Mouse (Mus musculus) Patski (cell line): ENCODE results near the gene Cnksr3. TPM values are rescaled to one million over a fixed set of nuclear protein-coding genes. Genes with fewer than 3 reads are reported as not detected.
A peak's percentile ranks its signal among the peaks of the same experiment; 100 is the strongest.

ENCODE experiments used
- ATAC-seq: fragments of 100-300 bp; one replicate; pipeline ENCODE4 v1.8.0; 2021
- CTCF ChIA-PET: fragments of 350-600 bp; sonication (Branson Sonifier 250); formaldehyde crosslinking; loops from one replicate; lab custom pipeline; 2022; ENCODE audit warnings: inconsistent platforms; lab: Charles Lee
- POLR2A ChIA-PET: fragments of 350-600 bp; sonication (Branson Sonifier 250); formaldehyde crosslinking; loops from one replicate; lab custom pipeline; 2022; ENCODE audit warnings: antibody characterized with exemption, inconsistent platforms; lab: Charles Lee
- DNase-seq: peaks from one replicate; pipeline ENCODE4 v3.0.0-alpha.2; 2011; ENCODE audit warnings: low read depth, low spot score
- H3K27me3 ChIP-seq: fragments of 371-371 bp; one replicate; pipeline ENCODE4 v1.5.1; 2021
- CTCF ChIP-seq: fragments of 100-300 bp; IDR thresholded peaks from one replicate; pipeline ENCODE4 v1.5.1; 2021
- in situ Hi-C: fragments of 300-500 bp; cut with MboI; formaldehyde crosslinking; loops from 3 replicates; pipeline ENCODE4 v1.11.1; 2018; ENCODE audit warnings: low pct_unique_long_range_greater_than_20kb, mixed read lengths
- polyA plus RNA-seq: library from polyadenylated mRNA; unstranded; gene quantifications from one replicate; pipeline ENCODE4 v1.2.3, GENCODE M21; 2021

The Cnksr3 gene
- polyA plus RNA-seq, 1 experiment from 2014 or later, result 88.3 TPM

- DNase-seq (no peak), ATAC-seq (no peak)
- in situ Hi-C loops, result no loop called here
- ChIA-PET CTCF (interaction anchor here (0.6 to 1.2 kb wide), 2 partner anchors 9 to 42 kb away, joined by 3 read pairs; no protein-coding TSS in a partner anchor), POLR2A (no interaction called here)
- no peak for TF ChIP-seq CTCF
- no peaks in the 10 kb centered on the region for H3K27me3 ChIP-seq
These were observed 94.3 kb downstream of the Cnksr3 start for GRCm38 (mm10) chr10:7117785-7118184.

- CTCF ChIA-PET, result no interaction called here
- ATAC-seq, result no peak
- H3K27me3 ChIP-seq, result no peaks in the 10 kb centered on the region
- no peak for TF ChIP-seq CTCF
- DNase-seq, result no peak
- in situ Hi-C loops, result no loop called here
- POLR2A ChIA-PET, result no interaction called here
These were observed 97.2 kb downstream of the Cnksr3 start for GRCm38 (mm10) chr10:7114796-7115195.

- ChIA-PET CTCF (no interaction called here), POLR2A (no interaction called here)
- ATAC-seq, result peak; percentile 52
- no peaks in the 10 kb centered on the region for H3K27me3 ChIP-seq
- DNase-seq, result no peak
- in situ Hi-C loops, result no loop called here
- no peak for TF ChIP-seq CTCF
These were observed 98.3 kb downstream of the Cnksr3 start for GRCm38 (mm10) chr10:7113747-7114146.

GRCm38 (mm10) chr10:7113144-7113543 is 98.9 kb downstream of the Cnksr3 start:
- ATAC-seq (no peak), DNase-seq (no peak)
- TF ChIP-seq CTCF, result no peak
- ChIA-PET POLR2A (no interaction called here), CTCF (no interaction called here)
- in situ Hi-C loops, result no loop called here
- no peaks in the 10 kb centered on the region for H3K27me3 ChIP-seq

- in situ Hi-C loops, result no loop called here
- ATAC-seq (no peak), DNase-seq (no peak)
- TF ChIP-seq CTCF, result peak; percentile 36
- POLR2A ChIA-PET, result no interaction called here
- no peaks in the 10 kb centered on the region for H3K27me3 ChIP-seq
- CTCF ChIA-PET, result interaction anchor here (0.7 to 1.4 kb wide), 5 partner anchors 9 to 226 kb away, joined by 3 to 5 read pairs (median 3); no protein-coding TSS in a partner anchor
These were observed 100.5 kb downstream of the Cnksr3 start for GRCm38 (mm10) chr10:7111462-7112000.

GRCm38 (mm10) chr10:7103872-7104271 is 108.2 kb downstream of the Cnksr3 start:
- CTCF ChIA-PET, result no interaction called here
- TF ChIP-seq CTCF, result no peak
- in situ Hi-C loops, result no loop called here
- DNase-seq (no peak), ATAC-seq (no peak)
- H3K27me3 ChIP-seq, result no peaks in the 10 kb centered on the region
- POLR2A ChIA-PET, result no interaction called here

GRCm38 (mm10) chr10:7077971-7078370 is 134.1 kb downstream of the Cnksr3 start:
- ATAC-seq (no peak), DNase-seq (no peak)
- ChIA-PET POLR2A (no interaction called here), CTCF (no interaction called here)
- no peak for TF ChIP-seq CTCF
- no peaks in the 10 kb centered on the region for H3K27me3 ChIP-seq
- in situ Hi-C loops, result loop anchor here (5.0 kb wide), 1 partner anchor 196 kb away; no protein-coding TSS in a partner anchor

- no peaks in the 10 kb centered on the region for H3K27me3 ChIP-seq
- TF ChIP-seq CTCF, result no peak
- DNase-seq (no peak), ATAC-seq (no peak)
- CTCF ChIA-PET, result no interaction called here
- in situ Hi-C loops, result loop anchor here (5.0 kb wide), 1 partner anchor 195 kb away; no protein-coding TSS in a partner anchor
- POLR2A ChIA-PET, result no interaction called here
These were observed 134.6 kb downstream of the Cnksr3 start for GRCm38 (mm10) chr10:7077389-7077808.

- POLR2A ChIA-PET, result interaction anchor here (0.7 kb wide), 1 partner anchor 92 kb away, joined by 3 read pairs; no protein-coding TSS in a partner anchor
- no peak for TF ChIP-seq CTCF
- in situ Hi-C loops, result loop anchor here (5.0 kb wide), 1 partner anchor 194 kb away; no protein-coding TSS in a partner anchor
- DNase-seq, result no peak
- no peaks in the 10 kb centered on the region for H3K27me3 ChIP-seq
- ATAC-seq, result peak; percentile 37
- CTCF ChIA-PET, result interaction anchor here (0.8 to 1.6 kb wide), 10 partner anchors 12 to 193 kb away, joined by 3 to 10 read pairs (median 3); no protein-coding TSS in a partner anchor
These were observed 135.3 kb downstream of the Cnksr3 start for GRCm38 (mm10) chr10:7076662-7077211.

GRCm38 (mm10) chr10:7076201-7076600 is 135.8 kb downstream of the Cnksr3 start:
- ATAC-seq (peak; percentile 99), DNase-seq (no peak)
- no peaks in the 10 kb centered on the region for H3K27me3 ChIP-seq
- in situ Hi-C loops, result loop anchor here (5.0 kb wide), 1 partner anchor 194 kb away; no protein-coding TSS in a partner anchor
- POLR2A ChIA-PET, result interaction anchor here (0.7 kb wide), 1 partner anchor 91 kb away, joined by 3 read pairs; no protein-coding TSS in a partner anchor
- TF ChIP-seq CTCF, result peak; percentile 96
- CTCF ChIA-PET, result interaction anchor here (0.6 to 1.6 kb wide), 11 partner anchors 9 to 193 kb away, joined by 3 to 10 read pairs (median 3); no protein-coding TSS in a partner anchor

- DNase-seq (no peak), ATAC-seq (no peak)
- ChIA-PET CTCF (interaction anchor here (0.6 to 1.6 kb wide), 9 partner anchors 8 to 65 kb away, joined by 3 to 10 read pairs (median 3); no protein-coding TSS in a partner anchor), POLR2A (no interaction called here)
- no peaks in the 10 kb centered on the region for H3K27me3 ChIP-seq
- no peak for TF ChIP-seq CTCF
- in situ Hi-C loops, result loop anchor here (5.0 kb wide), 1 partner anchor 193 kb away; no protein-coding TSS in a partner anchor
These were observed 136.4 kb downstream of the Cnksr3 start for GRCm38 (mm10) chr10:7075661-7076060.
